Mouse (Mus musculus): ENCODE measurements around the gene Pask. TPM values are rescaled to one million over a fixed set of nuclear protein-coding genes. Genes with fewer than 3 reads are reported as not detected.

The Pask gene
- polyA plus RNA-seq (2012; rRNA removed): 0.38 and 0.65 TPM in 2 replicates

DNA sequence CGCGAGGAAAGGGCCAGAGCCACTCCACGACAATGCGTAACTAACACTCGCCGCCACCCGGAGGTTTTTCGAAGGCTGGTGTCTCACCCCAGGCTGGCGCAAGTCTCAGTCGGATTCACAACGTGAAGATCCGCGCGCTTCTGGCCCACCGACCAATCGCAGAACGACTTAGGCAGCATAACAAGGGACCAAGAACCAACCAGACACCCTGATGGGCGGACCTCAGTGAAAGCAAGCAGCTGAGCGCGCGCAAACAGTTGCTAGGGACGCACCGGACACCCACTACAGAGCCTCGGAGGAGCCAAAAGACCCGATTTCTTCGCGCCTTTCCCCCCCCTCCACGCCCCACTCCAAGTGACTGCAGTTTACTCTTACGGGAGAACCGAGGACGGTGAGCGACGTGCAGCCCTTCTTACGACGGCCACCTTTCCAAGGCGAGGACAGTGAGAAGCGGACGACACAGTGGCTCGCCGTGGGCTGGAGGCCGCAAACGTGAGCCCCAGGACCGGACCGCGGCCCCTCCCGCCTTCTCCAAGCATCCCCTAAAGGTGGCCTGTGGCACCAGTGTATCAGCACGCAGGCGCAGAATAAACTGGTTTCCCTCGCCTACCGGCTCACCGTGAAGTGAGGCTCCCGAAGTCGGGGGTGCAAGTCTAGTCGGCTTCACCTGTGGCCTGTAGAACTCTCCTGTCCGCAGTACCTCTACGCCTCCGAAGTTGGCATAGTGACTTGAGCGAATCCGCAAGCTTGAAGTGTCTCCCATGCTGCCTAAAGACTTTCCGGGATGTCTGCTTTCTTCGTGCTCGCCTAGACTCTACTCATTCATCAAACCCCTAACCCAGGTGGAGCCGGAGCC is at the start of gene Pask, which contains the start of gene Ppp1r7:
Gene Pask, minus strand, starts transcription at position 835 of the 856 bp plus-strand sequence.
Gene Ppp1r7, plus strand, starts transcription at position 207 of the 856 bp plus-strand sequence.

DNA sequence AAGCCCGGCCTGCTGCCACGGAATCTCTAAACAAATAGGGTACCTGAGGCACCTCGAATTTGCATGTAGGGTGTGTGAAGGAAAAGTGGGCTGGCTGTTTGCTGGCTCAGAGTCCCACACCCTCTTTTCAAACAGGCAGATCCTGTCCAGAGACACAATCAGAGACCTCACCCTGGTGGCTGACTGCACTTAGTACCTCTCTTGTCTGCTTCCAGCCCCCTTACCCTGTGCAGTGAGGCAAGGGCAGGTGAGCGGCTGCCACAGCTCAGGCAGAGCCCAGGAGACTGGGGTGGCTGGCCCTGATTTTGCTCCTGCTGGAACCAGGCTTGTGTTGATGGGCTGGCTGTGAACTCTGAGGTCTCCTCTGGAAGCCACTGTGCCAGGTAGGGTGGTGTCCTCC is 30.4 kb upstream of the Pask start, which contains the start of gene Ano7:
Gene Ano7, plus strand, starts transcription at position 266 of the 400 bp plus-strand sequence.

DNA sequence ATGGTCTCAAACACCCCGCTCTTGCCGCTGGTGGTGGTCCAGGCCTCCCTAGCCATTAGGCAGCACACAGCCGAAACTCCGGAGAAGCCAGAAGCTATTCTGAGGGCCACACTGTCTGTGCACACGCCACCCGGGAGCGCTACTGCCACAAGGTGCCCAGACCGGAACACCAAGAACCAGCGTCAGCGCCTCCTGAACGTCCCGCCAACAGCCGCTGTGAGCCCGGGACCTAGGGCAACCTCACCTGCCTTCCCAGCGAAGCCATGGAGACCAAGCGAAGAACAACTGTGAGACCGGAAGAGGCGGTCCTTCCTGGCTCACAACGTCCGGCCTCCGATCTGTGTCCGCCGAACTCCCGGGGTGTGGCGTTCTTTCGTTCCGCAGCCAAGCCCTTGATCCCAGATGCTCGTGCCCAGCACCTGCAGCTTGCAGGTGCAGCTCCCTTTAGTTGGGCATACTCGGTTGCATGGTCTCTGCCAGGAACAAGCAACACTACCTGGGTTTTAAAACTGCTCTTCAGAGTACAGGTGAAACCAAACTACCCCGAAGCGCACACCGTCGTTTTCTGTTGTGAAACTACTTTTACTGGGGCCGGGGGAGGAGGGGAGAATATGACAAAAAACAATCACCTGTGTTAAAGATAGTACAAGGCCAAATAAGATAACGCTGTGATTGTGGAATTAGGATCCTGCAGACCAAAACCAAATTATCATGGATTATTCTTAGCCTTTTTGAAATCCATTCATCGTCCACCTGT is 37.5 kb downstream of the Pask start, which contains the start of gene Mterf4:
Gene Mterf4, minus strand, starts transcription at position 335 of the 757 bp plus-strand sequence.

Other genes starting within 250 kb of the Pask start
- 1.5 and 2.3 TPM in 2 replicates for gene Kif1a, start 241.5 kb downstream of the Pask start, polyA plus RNA-seq (2012; rRNA removed)
- gene Agxt, start 208.2 kb downstream of the Pask start, polyA plus RNA-seq (2012; rRNA removed): not detected in 2 replicates
- 5.2 and 9.1 TPM in 2 replicates for gene 2310007B03Rik, start 182.5 kb downstream of the Pask start, polyA plus RNA-seq (2012; rRNA removed)
- 0.03 and 0.04 TPM in 2 replicates for gene Crocc2, start 174.8 kb downstream of the Pask start, polyA plus RNA-seq (2012; rRNA removed)
- 1.0 and 2.7 TPM in 2 replicates for gene Sned1, start 107.6 kb downstream of the Pask start, polyA plus RNA-seq (2012; rRNA removed)
- 2.4 and 3.0 TPM in 2 replicates for gene Mterf4, start 37.6 kb downstream of the Pask start, polyA plus RNA-seq (2012; rRNA removed)
- 1.1 and 1.3 TPM in 2 replicates for gene Ppp1r7, start 628 bp downstream of the Pask start, polyA plus RNA-seq (2012; rRNA removed)
- gene Ano7, start 30.4 kb upstream of the Pask start, polyA plus RNA-seq (2012; rRNA removed): 34.9 and 51.3 TPM in 2 replicates
- gene Hdlbp, start 135.3 kb upstream of the Pask start, polyA plus RNA-seq (2012; rRNA removed): 22.7 and 26.0 TPM in 2 replicates
- gene Farp2, start 168.6 kb upstream of the Pask start, polyA plus RNA-seq (2012; rRNA removed): 1.9 and 2.5 TPM in 2 replicates

Data from stomach, adult 2 months (tissue).